ENCODE assay signal across 25 mouse cellular contexts in genomic region chr16:92656750-92657149, GRCm38 (mm10).
"Had no signal": no experiment of that assay in that cellular context is flagged by ENCODE, and none has a peak within 500 bp of the region (broad histone marks: within the 10 kb centered on the region; RNA-seq: fewer than 3 reads in every experiment).

No protein-coding gene starts in this region.

- DNase-seq: gastrocnemius, adult 2 months; gastrocnemius, postnatal 10 days; gastrocnemius, postnatal 25 days; heart, adult 18-20 months; heart, postnatal 10 days; heart, postnatal 4 days; kidney, adult 18-20 months; kidney, adult 8-10 months; kidney, postnatal 10 days; kidney, postnatal 25 days; kidney, postnatal 4 days; left cerebral cortex, postnatal 4 days had no signal

- H3K4me3 ChIP-seq: gastrocnemius, adult 2 months; heart, embryonic 10.5 days; heart, embryonic 12.5 days; hindbrain, embryonic 10.5 days; hindbrain, embryonic 12.5 days; intestine, embryonic 15.5 days; layer of hippocampus, adult 2 months; left cerebral cortex, adult 2 months; limb, embryonic 13.5 days had no signal

- H3K4me2 ChIP-seq: heart, embryonic 12.5 days; hindbrain, embryonic 12.5 days; hindbrain, embryonic 14.5 days; intestine, embryonic 15.5 days; limb, embryonic 13.5 days had no signal

- H3K36me3 ChIP-seq: heart, embryonic 10.5 days; heart, embryonic 12.5 days; hindbrain, embryonic 10.5 days; hindbrain, embryonic 12.5 days; intestine, embryonic 15.5 days; limb, embryonic 13.5 days had no signal

- H3K27me3 ChIP-seq: hindbrain, embryonic 12.5 days; intestine, embryonic 15.5 days; limb, embryonic 13.5 days had no signal

- H3K9me3 ChIP-seq: heart, embryonic 10.5 days; heart, embryonic 12.5 days; hindbrain, embryonic 10.5 days; hindbrain, embryonic 12.5 days; intestine, embryonic 15.5 days; limb, embryonic 13.5 days had no signal

- H3K27ac ChIP-seq: gastrocnemius, adult 2 months; heart, embryonic 10.5 days; hindbrain, embryonic 10.5 days; hindbrain, embryonic 12.5 days; hindbrain, embryonic 14.5 days; intestine, embryonic 15.5 days; layer of hippocampus, adult 2 months; left cerebral cortex, adult 2 months; limb, embryonic 13.5 days had no signal

- H3K9ac ChIP-seq: heart, embryonic 12.5 days; hindbrain, embryonic 12.5 days; hindbrain, embryonic 14.5 days; intestine, embryonic 15.5 days; limb, embryonic 13.5 days had no signal

- ATAC-seq: forebrain, embryonic 16.5 days; hindbrain, embryonic 16.5 days; inflammation-experienced regulatory T-cells, adult 6 months; intestine, embryonic 15.5 days; intestine, postnatal 0 days had no signal
